In the genomic region with DNA sequence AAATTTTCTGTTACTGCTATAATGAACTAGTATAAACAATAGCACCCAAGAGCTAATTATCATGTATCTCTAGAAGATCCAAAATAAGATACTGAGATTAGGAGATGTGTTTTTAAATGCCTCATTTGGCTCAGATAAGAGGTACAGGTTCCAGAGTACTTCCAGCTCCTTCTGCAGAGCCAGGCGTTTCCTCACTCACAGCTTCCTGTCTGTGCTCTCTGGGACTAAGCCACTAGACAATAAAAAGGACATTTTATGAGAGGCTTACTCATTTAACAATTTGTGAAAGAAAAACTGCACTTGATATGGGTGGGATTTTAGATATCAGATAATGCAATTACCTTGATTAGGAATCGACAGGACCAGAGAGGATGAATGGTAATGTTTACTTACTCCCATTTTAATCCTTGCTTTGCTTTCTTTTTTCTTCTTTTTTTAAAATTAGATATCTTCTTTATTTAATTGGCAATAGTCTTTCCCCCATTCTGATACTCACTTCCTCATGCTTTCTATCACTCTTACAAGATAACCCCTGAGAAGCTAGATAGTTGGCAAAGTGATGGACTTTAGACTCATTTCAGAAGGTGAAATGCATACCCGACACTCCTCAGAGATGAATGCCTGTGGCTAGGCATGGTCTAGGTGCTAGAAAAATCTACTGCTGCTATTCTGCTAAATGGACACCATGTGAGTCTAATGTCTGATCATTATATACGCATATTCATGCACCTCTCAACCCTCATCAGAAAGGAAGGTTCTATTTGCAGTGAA, we compare ENCODE assay signal across 32 mouse cellular contexts.
"Had no signal": no experiment of that assay in that cellular context is flagged by ENCODE, and none has a peak within 500 bp of the region (broad histone marks: within the 10 kb centered on the region; RNA-seq: fewer than 3 reads in every experiment).

No protein-coding gene starts in this region.

- H3K27me3 ChIP-seq: heart, embryonic 12.5 days; heart, embryonic 13.5 days; heart, embryonic 15.5 days; hindbrain, embryonic 12.5 days; hindbrain, embryonic 13.5 days; hindbrain, embryonic 15.5 days; kidney, embryonic 15.5 days had no signal

- H3K27ac ChIP-seq: heart, embryonic 13.5 days; heart, embryonic 15.5 days; hindbrain, embryonic 10.5 days; hindbrain, embryonic 12.5 days; hindbrain, embryonic 13.5 days; hindbrain, embryonic 14.5 days; hindbrain, embryonic 15.5 days; hindbrain, postnatal 0 days; kidney, embryonic 15.5 days; kidney, postnatal 0 days; layer of hippocampus, adult 2 months; left cerebral cortex, adult 2 months had no signal

- ATAC-seq: hindbrain, embryonic 16.5 days; hindbrain, postnatal 0 days; inflammation-experienced regulatory T-cells, adult 6 months had no signal

- H3K4me3 ChIP-seq: heart, embryonic 12.5 days; heart, embryonic 13.5 days; heart, embryonic 15.5 days; hindbrain, embryonic 10.5 days; hindbrain, embryonic 12.5 days; hindbrain, embryonic 13.5 days; hindbrain, embryonic 15.5 days; kidney, embryonic 15.5 days; layer of hippocampus, adult 2 months; left cerebral cortex, adult 2 months had no signal

- H3K4me1 ChIP-seq: heart, embryonic 12.5 days; heart, embryonic 13.5 days; heart, embryonic 15.5 days; hindbrain, embryonic 10.5 days; hindbrain, embryonic 12.5 days; hindbrain, embryonic 13.5 days; hindbrain, embryonic 15.5 days; kidney, embryonic 15.5 days had no signal

- H3K9ac ChIP-seq: heart, embryonic 12.5 days; heart, embryonic 13.5 days; heart, embryonic 15.5 days; hindbrain, embryonic 12.5 days; hindbrain, embryonic 13.5 days; hindbrain, embryonic 14.5 days; hindbrain, embryonic 15.5 days; kidney, embryonic 15.5 days had no signal

- H3K9me3 ChIP-seq: heart, embryonic 12.5 days; heart, embryonic 13.5 days; heart, embryonic 15.5 days; hindbrain, embryonic 10.5 days; hindbrain, embryonic 12.5 days; hindbrain, embryonic 13.5 days; hindbrain, embryonic 15.5 days; kidney, embryonic 15.5 days had no signal

- H3K36me3 ChIP-seq: heart, embryonic 12.5 days; heart, embryonic 13.5 days; heart, embryonic 15.5 days; hindbrain, embryonic 10.5 days; hindbrain, embryonic 12.5 days; hindbrain, embryonic 13.5 days; hindbrain, embryonic 15.5 days; kidney, embryonic 15.5 days had no signal

- H3K4me2 ChIP-seq: heart, embryonic 11.5 days; heart, embryonic 12.5 days; heart, embryonic 13.5 days; heart, embryonic 15.5 days; hindbrain, embryonic 12.5 days; hindbrain, embryonic 13.5 days; hindbrain, embryonic 14.5 days; hindbrain, embryonic 15.5 days; kidney, embryonic 15.5 days had no signal

- DNase-seq: heart, postnatal 10 days; heart, postnatal 14 days; heart, postnatal 36 days; heart, postnatal 4 days; kidney, adult 11 months; kidney, adult 18-20 months; kidney, adult 2 months; kidney, adult 8-10 months; kidney, adult 9 months; kidney, postnatal 10 days; kidney, postnatal 14 days; kidney, postnatal 25 days; kidney, postnatal 36 days; kidney, postnatal 4 days; layer of hippocampus, adult 9-11 months; layer of hippocampus, postnatal 36 days had no signal
